Mouse (Mus musculus) liver, postnatal 0 days (tissue): ENCODE measurements around the gene Hoxb5.

Experiments
- CTCF ChIP-seq: sonication (generic); IDR thresholded peaks from 2 replicates; pipeline ENCODE4 v1.5.1; 2016; ENCODE audit warnings: antibody characterized with exemption, low read depth
- EP300 ChIP-seq: IDR thresholded peaks from 2 replicates; pipeline ENCODE4 v1.6.1; 2016; ENCODE audit warnings: antibody characterized with exemption, low read depth, mild to moderate bottlenecking

GRCm38 (mm10) chr11:96278773-96279172 is 24.4 kb upstream of the Hoxb5 start:
- TF ChIP-seq CTCF, result peak; percentile 84
- no peak for TF ChIP-seq EP300
